Mouse (Mus musculus) spleen, adult 18-20 months (tissue): ENCODE measurements around the gene Arl2bp.
A peak's percentile ranks its signal among the peaks of the same experiment; 100 is the strongest.

ENCODE experiments used
- DNase-seq, 2 experiments: peaks; one replicate each; pipeline ENCODE4 v3.0.0; 2022; ENCODE audit warnings: mixed read lengths in 2 of 2

The Arl2bp gene

GRCm38 (mm10) chr8:94666456-94667308 lies at the start of gene Arl2bp:
Gene Arl2bp (plus strand): TSS chr8:94666600.
- peak; percentile 86 to 92 for DNase-seq

- no peak for DNase-seq
Measured at GRCm38 (mm10) chr8:94624885-94625284, 41.5 kb upstream of the Arl2bp start.

GRCm38 (mm10) chr8:94633564-94634194 lies 32.7 kb upstream of the Arl2bp start:
- no peak for DNase-seq

GRCm38 (mm10) chr8:94634211-94634610 lies 32.2 kb upstream of the Arl2bp start:
- no peak for DNase-seq

GRCm38 (mm10) chr8:94641183-94641582 lies 25.2 kb upstream of the Arl2bp start:
- DNase-seq, result no peak

- no peak for DNase-seq
Measured at GRCm38 (mm10) chr8:94641938-94642337, 24.5 kb upstream of the Arl2bp start.

- no peak for DNase-seq
Measured at GRCm38 (mm10) chr8:94645202-94645601, 21.2 kb upstream of the Arl2bp start.

GRCm38 (mm10) chr8:94646165-94646564 lies 20.2 kb upstream of the Arl2bp start:
- DNase-seq, result no peak

- no peak for DNase-seq
Measured at GRCm38 (mm10) chr8:94649496-94649895, 16.9 kb upstream of the Arl2bp start.

GRCm38 (mm10) chr8:94652951-94653350 lies 13.4 kb upstream of the Arl2bp start:
- DNase-seq, result no peak

GRCm38 (mm10) chr8:94654994-94655393 lies 11.4 kb upstream of the Arl2bp start:
- no peak for DNase-seq

GRCm38 (mm10) chr8:94658031-94658430 lies 8.4 kb upstream of the Arl2bp start:
- DNase-seq, result no peak

- DNase-seq, result no peak
Measured at GRCm38 (mm10) chr8:94660418-94660817, 6.0 kb upstream of the Arl2bp start.

- DNase-seq, result no peak
Measured at GRCm38 (mm10) chr8:94664722-94665121, 1.7 kb upstream of the Arl2bp start.

GRCm38 (mm10) chr8:94674384-94674783 lies 8.0 kb downstream of the Arl2bp start:
- DNase-seq, result no peak

- DNase-seq, result no peak
Measured at GRCm38 (mm10) chr8:94675923-94676322, 9.5 kb downstream of the Arl2bp start.

GRCm38 (mm10) chr8:94678582-94678981 lies 12.2 kb downstream of the Arl2bp start:
- no peak for DNase-seq

GRCm38 (mm10) chr8:94680414-94680813 lies 14.0 kb downstream of the Arl2bp start:
- DNase-seq, result no peak

- no peak for DNase-seq
Measured at GRCm38 (mm10) chr8:94682732-94683524, 16.5 kb downstream of the Arl2bp start.

- no peak for DNase-seq
Measured at GRCm38 (mm10) chr8:94684287-94684686, 17.9 kb downstream of the Arl2bp start.

- no peak for DNase-seq
Measured at GRCm38 (mm10) chr8:94685953-94686352, 19.6 kb downstream of the Arl2bp start.

GRCm38 (mm10) chr8:94694701-94695100 lies 28.3 kb downstream of the Arl2bp start:
- DNase-seq, result no peak

GRCm38 (mm10) chr8:94695341-94695993 lies 29.1 kb downstream of the Arl2bp start:
- no peak for DNase-seq
